Mouse (Mus musculus): ENCODE data around the gene Frem1.

DNA sequence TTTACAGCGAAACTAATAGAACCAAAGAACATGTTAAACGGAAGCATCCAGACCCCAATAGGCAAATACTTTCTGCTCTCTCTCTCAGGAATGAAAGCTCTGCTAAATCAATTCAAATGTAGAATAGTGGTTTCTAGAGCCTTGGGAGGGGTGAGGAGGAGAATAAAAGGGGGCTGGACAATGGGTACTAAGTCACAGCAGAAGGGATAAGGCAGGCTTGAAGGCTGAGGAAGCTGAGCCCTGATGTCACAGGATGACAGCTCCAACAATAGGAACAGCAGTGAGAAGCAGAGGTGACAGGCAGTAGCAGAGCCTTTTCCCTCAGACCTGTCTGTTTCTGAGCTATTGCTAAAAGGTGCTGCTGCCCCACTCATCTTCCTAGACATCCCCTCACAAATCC, 41.8 kb upstream of the Frem1 start:
- TF ChIP-seq CTCF (IDR thresholded peaks at IDR 0.05) (no peak), EP300 (IDR thresholded peaks at IDR 0.05) (no peak)

Measured in lung, postnatal 0 days (tissue).